Mouse (Mus musculus): ENCODE data around the gene Irs3. TPM values are rescaled to one million over a fixed set of nuclear protein-coding genes. Genes with fewer than 3 reads are reported as not detected.
A peak's percentile ranks its signal among the peaks of the same experiment; 100 is the strongest.

Gene Irs3
- polyA plus RNA-seq, 1 experiment = 0.37 TPM

DNA sequence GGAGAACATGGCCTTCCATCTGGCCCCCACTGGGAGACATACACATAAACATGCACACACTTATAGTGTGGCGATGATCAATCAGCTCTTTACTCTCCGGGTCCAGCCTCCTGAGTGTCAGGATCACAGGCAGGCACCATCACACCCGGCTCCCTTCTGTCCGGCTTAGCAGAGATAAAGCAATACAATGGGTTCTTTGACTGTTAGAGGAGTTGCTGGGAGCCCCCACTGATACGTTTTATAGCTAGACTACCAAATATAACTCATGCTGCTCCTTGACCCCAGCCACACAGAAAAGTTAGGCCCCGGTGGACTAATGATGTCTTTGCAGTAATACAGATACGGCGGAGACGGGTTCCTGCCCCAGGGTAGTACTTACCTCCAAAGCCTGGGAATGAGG lies 17.5 kb upstream of the Irs3 start:
- peaks cover 7% of the 10 kb centered on the region for H3K4me1 ChIP-seq (ENCODE audit: control insufficient read depth, insufficient read depth, low read length)
- TF ChIP-seq CTCF (IDR thresholded peaks at IDR 0.05; ENCODE audit: borderline replicate concordance, insufficient read depth, low read length) = no peak
- no peak for TF ChIP-seq POLR2A (IDR thresholded peaks at IDR 0.05; ENCODE audit: low read depth, low read length)
- H3K27ac ChIP-seq (ENCODE audit: insufficient read depth, low read length) = no peak overlapping the region
- H3K4me3 ChIP-seq (ENCODE audit: insufficient read depth, low read length) = no peak overlapping the region

GRCm38 (mm10) chr5:137660064-137660688 lies 14.7 kb upstream of the Irs3 start:
- Histone ChIP-seq H3K27ac (ENCODE audit: insufficient read depth, low read length) (peak overlapping the region; percentile 44), H3K4me3 (ENCODE audit: insufficient read depth, low read length) (no peak overlapping the region), H3K4me1 (ENCODE audit: control insufficient read depth, insufficient read depth, low read length) (peaks cover 7% of the 10 kb centered on the region)
- TF ChIP-seq CTCF (IDR thresholded peaks at IDR 0.05; ENCODE audit: borderline replicate concordance, insufficient read depth, low read length) (no peak), POLR2A (IDR thresholded peaks at IDR 0.05; ENCODE audit: low read depth, low read length) (no peak)

DNA sequence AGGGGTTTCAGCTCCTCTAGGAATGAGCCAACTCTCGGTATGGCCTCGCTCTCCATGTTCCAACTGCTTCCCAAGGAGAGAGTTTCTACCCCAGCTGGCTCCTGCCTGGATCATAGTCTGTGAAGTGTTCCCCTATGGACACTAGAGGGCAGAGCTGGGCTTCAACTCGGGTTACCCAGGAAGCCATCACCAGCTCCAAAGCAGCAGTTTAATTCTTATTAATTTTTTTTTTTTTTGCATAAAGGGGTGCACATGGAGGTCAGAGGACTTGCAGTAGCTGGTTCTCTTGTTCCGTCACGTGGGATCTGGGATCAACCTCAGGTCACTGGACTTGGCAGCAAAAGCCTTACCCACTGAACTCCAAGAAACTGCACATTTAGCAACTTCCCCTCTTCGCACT lies 11.5 kb upstream of the Irs3 start:
- Histone ChIP-seq H3K4me3 (ENCODE audit: insufficient read depth, low read length) (no peak overlapping the region), H3K27ac (ENCODE audit: insufficient read depth, low read length) (no peak overlapping the region), H3K4me1 (ENCODE audit: control insufficient read depth, insufficient read depth, low read length) (peaks cover 8% of the 10 kb centered on the region)
- TF ChIP-seq POLR2A (IDR thresholded peaks at IDR 0.05; ENCODE audit: low read depth, low read length) = no peak
- peak; percentile 47; the same call in 1 of the 2 replicates for TF ChIP-seq CTCF (IDR thresholded peaks at IDR 0.05; ENCODE audit: borderline replicate concordance, insufficient read depth, low read length)

GRCm38 (mm10) chr5:137654746-137655145 lies 9.2 kb upstream of the Irs3 start:
- no peak overlapping the region for H3K27ac ChIP-seq (ENCODE audit: insufficient read depth, low read length)
- peaks cover 5% of the 10 kb centered on the region; the same call in 1 of the 2 replicates for H3K4me1 ChIP-seq (ENCODE audit: control insufficient read depth, insufficient read depth, low read length)
- no peak overlapping the region for H3K4me3 ChIP-seq (ENCODE audit: insufficient read depth, low read length)
- TF ChIP-seq CTCF (IDR thresholded peaks at IDR 0.05; ENCODE audit: borderline replicate concordance, insufficient read depth, low read length) = no peak
- TF ChIP-seq POLR2A (IDR thresholded peaks at IDR 0.05; ENCODE audit: low read depth, low read length) = no peak

- peaks cover 5% of the 10 kb centered on the region; the same call in 1 of the 2 replicates for H3K4me1 ChIP-seq (ENCODE audit: control insufficient read depth, insufficient read depth, low read length)
- H3K27ac ChIP-seq (ENCODE audit: insufficient read depth, low read length) = no peak overlapping the region
- no peak overlapping the region for H3K4me3 ChIP-seq (ENCODE audit: insufficient read depth, low read length)
- TF ChIP-seq POLR2A (IDR thresholded peaks at IDR 0.05; ENCODE audit: low read depth, low read length) = no peak
These were observed 7.9 kb upstream of the Irs3 start for GRCm38 (mm10) chr5:137653366-137653765.

GRCm38 (mm10) chr5:137652474-137652873 lies 7.0 kb upstream of the Irs3 start:
- no peak overlapping the region for H3K27ac ChIP-seq (ENCODE audit: insufficient read depth, low read length)
- peaks cover 8% of the 10 kb centered on the region; the same call in 1 of the 2 replicates for H3K4me1 ChIP-seq (ENCODE audit: control insufficient read depth, insufficient read depth, low read length)
- TF ChIP-seq POLR2A (IDR thresholded peaks at IDR 0.05; ENCODE audit: low read depth, low read length) (no peak), CTCF (IDR thresholded peaks at IDR 0.05; ENCODE audit: borderline replicate concordance, insufficient read depth, low read length) (0 out of 2 replicates have a peak, but pooled peaks have one; percentile 15)
- no peak overlapping the region for H3K4me3 ChIP-seq (ENCODE audit: insufficient read depth, low read length)

DNA sequence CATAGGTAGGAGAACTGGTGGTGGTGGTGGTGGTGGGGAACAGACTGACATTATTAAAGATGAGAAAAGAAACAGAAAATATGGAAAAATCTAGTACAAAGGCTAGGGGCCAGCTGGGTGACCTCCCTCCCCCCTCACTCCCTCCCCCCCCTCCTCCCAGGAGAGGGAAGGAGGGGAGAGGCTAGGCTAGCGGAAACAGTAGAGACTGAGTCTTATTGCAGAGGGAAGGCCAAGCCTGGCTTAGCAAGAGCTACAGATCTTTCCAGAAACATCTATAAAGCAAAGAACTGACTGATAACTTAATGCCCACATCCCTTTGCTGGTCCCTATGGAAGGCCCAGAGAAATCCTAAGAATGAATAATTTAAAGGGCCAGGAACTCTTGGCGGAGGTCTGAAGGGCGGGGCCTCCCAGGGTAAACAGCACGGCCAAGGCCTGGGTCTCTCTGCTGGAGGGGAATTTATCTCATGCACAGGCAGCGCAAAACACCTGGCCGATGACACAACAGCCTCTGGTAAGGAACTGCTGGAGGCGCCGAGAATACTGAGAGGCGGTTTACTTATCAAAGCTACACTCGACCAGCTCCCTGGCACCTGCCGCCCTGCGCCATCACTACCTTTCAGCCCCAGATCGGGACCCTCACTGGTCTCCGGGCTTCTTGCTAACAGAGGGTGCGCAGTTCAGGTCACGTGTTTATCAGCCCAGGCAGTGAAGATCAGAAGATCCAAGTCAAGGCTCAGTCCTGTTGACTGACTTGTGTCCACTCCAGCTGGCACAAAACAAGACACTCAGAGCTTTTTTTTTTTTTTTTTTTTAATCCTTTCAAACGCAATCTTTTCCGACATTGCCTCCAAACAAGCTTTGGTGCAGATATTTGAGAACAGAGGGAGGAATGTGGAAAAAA lies 4.4 kb upstream of the Irs3 start:
- Histone ChIP-seq H3K4me1 (ENCODE audit: control insufficient read depth, insufficient read depth, low read length) (peaks cover 8% of the 10 kb centered on the region; the same call in 1 of the 2 replicates), H3K4me3 (ENCODE audit: insufficient read depth, low read length) (no peak overlapping the region), H3K27ac (ENCODE audit: insufficient read depth, low read length) (no peak overlapping the region)
- TF ChIP-seq POLR2A (IDR thresholded peaks at IDR 0.05; ENCODE audit: low read depth, low read length) (no peak), CTCF (IDR thresholded peaks at IDR 0.05; ENCODE audit: borderline replicate concordance, insufficient read depth, low read length) (no peak)

- no peak for TF ChIP-seq CTCF (IDR thresholded peaks at IDR 0.05; ENCODE audit: borderline replicate concordance, insufficient read depth, low read length)
- no peak for TF ChIP-seq POLR2A (IDR thresholded peaks at IDR 0.05; ENCODE audit: low read depth, low read length)
- H3K4me3 ChIP-seq (ENCODE audit: insufficient read depth, low read length) = no peak overlapping the region
- no peak overlapping the region for H3K27ac ChIP-seq (ENCODE audit: insufficient read depth, low read length)
- peaks cover 8% of the 10 kb centered on the region; the same call in 1 of the 2 replicates for H3K4me1 ChIP-seq (ENCODE audit: control insufficient read depth, insufficient read depth, low read length)
These were observed 3.7 kb upstream of the Irs3 start for GRCm38 (mm10) chr5:137649251-137649650.

DNA sequence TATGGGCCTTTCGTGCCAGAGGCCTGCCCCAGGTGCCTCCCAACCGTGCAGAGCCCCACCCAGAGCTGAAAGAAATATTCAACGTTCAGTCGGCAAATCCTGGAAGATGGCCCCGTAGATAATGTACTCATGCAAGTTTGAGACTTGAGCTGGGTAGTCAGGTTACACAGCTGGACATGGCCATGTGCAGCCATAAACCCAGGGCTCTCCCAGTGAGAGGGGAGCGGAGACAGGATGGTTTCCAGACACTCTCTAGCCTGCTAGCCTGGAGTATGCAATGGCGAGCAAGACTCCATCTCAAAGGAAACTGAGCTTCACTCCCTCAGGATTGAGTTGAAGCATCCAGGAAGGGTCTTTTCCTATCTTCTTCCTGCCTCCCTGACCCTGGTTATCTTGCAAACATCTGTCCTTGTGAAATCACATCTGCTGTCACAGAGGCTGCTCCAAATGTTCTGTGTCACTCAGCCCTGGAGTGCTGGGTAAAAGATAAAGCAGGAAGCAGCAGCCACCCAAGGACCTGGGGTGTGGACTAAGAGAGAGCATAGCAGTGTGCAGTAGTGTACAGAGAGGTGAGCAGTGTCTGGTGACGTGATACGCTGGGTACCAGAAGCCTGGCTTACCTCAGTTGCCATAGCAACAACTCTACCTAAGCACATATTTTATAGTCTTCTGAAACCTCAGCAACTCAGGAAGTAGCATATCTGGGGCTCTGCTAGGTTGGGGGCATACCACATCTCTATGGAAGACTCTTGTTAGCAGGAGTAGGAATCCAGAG lies 2.5 kb upstream of the Irs3 start:
- Histone ChIP-seq H3K27ac (ENCODE audit: insufficient read depth, low read length) (no peak overlapping the region), H3K4me3 (ENCODE audit: insufficient read depth, low read length) (no peak overlapping the region), H3K4me1 (ENCODE audit: control insufficient read depth, insufficient read depth, low read length) (peaks cover 8% of the 10 kb centered on the region; the same call in 1 of the 2 replicates)
- no peak for TF ChIP-seq POLR2A (IDR thresholded peaks at IDR 0.05; ENCODE audit: low read depth, low read length)
- no peak for TF ChIP-seq CTCF (IDR thresholded peaks at IDR 0.05; ENCODE audit: borderline replicate concordance, insufficient read depth, low read length)
